Mouse (Mus musculus) embryonic fibroblast, embryonic 13.5 days (primary cell): ENCODE measurements around the gene F11.

Source experiments
- CTCF ChIP-seq: IDR thresholded peaks from 2 replicates; pipeline ENCODE4 v1.5.1; 2011; ENCODE audit warnings: mild to moderate bottlenecking, control low read depth, low read length, moderate library complexity, borderline replicate concordance; ENCODE audit not compliant: insufficient read depth
- POLR2A ChIP-seq: IDR thresholded peaks from 2 replicates; pipeline ENCODE4 v1.6.1; 2011; ENCODE audit warnings: low read depth, mild to moderate bottlenecking, control low read depth, low read length, moderate library complexity

DNA sequence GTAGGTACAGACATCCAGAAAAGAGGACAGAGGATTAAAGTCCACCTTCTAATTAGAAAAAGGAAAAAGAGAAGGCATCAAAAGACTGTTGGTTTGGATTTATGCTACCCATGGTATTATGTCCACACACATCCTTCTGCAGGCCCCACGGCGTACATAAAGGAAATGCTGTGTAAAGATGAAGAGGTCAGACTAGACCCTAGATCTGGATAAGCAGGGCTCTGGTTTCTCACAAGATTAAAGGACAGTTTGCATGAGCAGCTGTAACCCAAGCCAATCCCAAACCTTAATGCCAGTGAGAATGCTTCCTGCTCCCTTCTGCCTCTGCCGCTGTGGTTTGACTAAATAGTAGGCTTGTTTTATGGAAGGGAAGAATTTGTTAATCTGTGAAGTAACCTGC is 15.6 kb upstream of the F11 start:
- TF ChIP-seq CTCF (no peak), POLR2A (no peak)
